Mouse (Mus musculus): ENCODE data around the gene Cbln3. TPM values are rescaled to one million over a fixed set of nuclear protein-coding genes. Genes with fewer than 3 reads are reported as not detected.

The Cbln3 gene
- total RNA-seq, 2 experiments from 2014 or later: 0.62 to 0.65 TPM

- DNase-seq: no peak
Measured at GRCm38 (mm10) chr14:55845506-55846294, 38.5 kb downstream of the Cbln3 start.

GRCm38 (mm10) chr14:55842794-55843193 is 41.4 kb downstream of the Cbln3 start:
- no peak for DNase-seq

GRCm38 (mm10) chr14:55840853-55841366 is 43.3 kb downstream of the Cbln3 start:
- DNase-seq: no peak

GRCm38 (mm10) chr14:55838740-55839139 is 45.5 kb downstream of the Cbln3 start:
- DNase-seq: no peak

GRCm38 (mm10) chr14:55838312-55838711 is 45.9 kb downstream of the Cbln3 start:
- no peak for DNase-seq

- DNase-seq: no peak
Measured at GRCm38 (mm10) chr14:55834808-55835533, 49.2 kb downstream of the Cbln3 start.

GRCm38 (mm10) chr14:55833126-55833525 is 51.1 kb downstream of the Cbln3 start:
- no peak for DNase-seq

- no peak for DNase-seq
Measured at GRCm38 (mm10) chr14:55830331-55830730, 53.9 kb downstream of the Cbln3 start.

- no peak for DNase-seq
Measured at GRCm38 (mm10) chr14:55829854-55830253, 54.3 kb downstream of the Cbln3 start.

Other genes starting within 250 kb of the Cbln3 start
- 10 to 100 TPM; 64.6 to 67.1 TPM for gene Ipo4, start 248.4 kb downstream of the Cbln3 start, total RNA-seq (2021)
- gene Gm49378, start 246.5 kb downstream of the Cbln3 start, total RNA-seq (2021): 1 to 10 TPM; 3.7 to 4.3 TPM
- gene Tm9sf1, start 240.6 kb downstream of the Cbln3 start, total RNA-seq (2021): 10 to 100 TPM; 60.1 to 72.3 TPM
- gene Tssk4, start 234.2 kb downstream of the Cbln3 start, total RNA-seq (2021): 1 to 10 TPM; 1.1 to 1.2 TPM
- 10 to 100 TPM; 63.2 to 66.7 TPM for gene Mdp1, start 223.9 kb downstream of the Cbln3 start, total RNA-seq (2021)
- gene Gmpr2, start 212.5 kb downstream of the Cbln3 start, total RNA-seq (2021): 10 to 100 TPM; 16.6 to 21.0 TPM
- gene Nedd8, start 212.3 kb downstream of the Cbln3 start, total RNA-seq (2021): 100 to 1,000 TPM; 296 to 328 TPM
- 10 to 100 TPM; 23.4 to 25.7 TPM for gene Tinf2, start 202.6 kb downstream of the Cbln3 start, total RNA-seq (2021)
- gene Tgm1, start 170.5 kb downstream of the Cbln3 start, total RNA-seq (2021): under 1 TPM; 0.20 to 0.50 TPM
- gene Rabggta, start 162.1 kb downstream of the Cbln3 start, total RNA-seq (2021): 10 to 100 TPM; 13.1 to 13.9 TPM
- 10 to 100 TPM; 46.0 to 51.4 TPM for gene Dhrs1, start 138.7 kb downstream of the Cbln3 start, total RNA-seq (2021)
- 10 to 100 TPM; 17.8 to 18.3 TPM for gene Nop9, start 138.7 kb downstream of the Cbln3 start, total RNA-seq (2021)
- gene Cideb, start 125.9 kb downstream of the Cbln3 start, total RNA-seq (2021): 1 to 10 TPM; 1.2 to 2.2 TPM
- under 1 TPM; 0.11 to 0.26 TPM for gene Ltb4r2, start 123.0 kb downstream of the Cbln3 start, total RNA-seq (2021)
- gene Ltb4r1, start 118.4 kb downstream of the Cbln3 start, total RNA-seq (2021): under 1 TPM; 0.50 TPM
- gene Adcy4, start 100.3 kb downstream of the Cbln3 start, total RNA-seq (2021): 10 to 100 TPM; 18.9 to 22.3 TPM
- 10 to 100 TPM; 10.6 to 14.0 TPM for gene Ripk3, start 95.5 kb downstream of the Cbln3 start, total RNA-seq (2021)
- 10 to 100 TPM; 12.7 to 13.3 TPM for gene Nfatc4, start 61.2 kb downstream of the Cbln3 start, total RNA-seq (2021)
- gene Nynrin, start 30.4 kb downstream of the Cbln3 start, total RNA-seq (2021): 10 to 100 TPM; 36.0 to 36.3 TPM
- gene Khnyn, start 555 bp upstream of the Cbln3 start, total RNA-seq (2021): 10 to 100 TPM; 11.6 to 12.0 TPM
- 10 to 100 TPM; 57.0 to 61.3 TPM for gene Sdr39u1, start 15.9 kb upstream of the Cbln3 start, total RNA-seq (2021)
- gene Cma1, start 60.3 kb upstream of the Cbln3 start, total RNA-seq (2021): 10 to 100 TPM; 10.1 to 12.1 TPM
- under 1 TPM; 0.33 to 0.43 TPM for gene Cma2, start 66.6 kb upstream of the Cbln3 start, total RNA-seq (2021)
- not detected for gene Mcpt1, start 133.6 kb upstream of the Cbln3 start, total RNA-seq (2021)
- gene Mcpt9, start 146.1 kb upstream of the Cbln3 start, total RNA-seq (2021): not detected
- gene Mcpt2, start 157.6 kb upstream of the Cbln3 start, total RNA-seq (2021): under 1 TPM; 0.43 TPM
- 1 to 10 TPM; 3.0 to 3.8 TPM for gene Mcpt4, start 177.9 kb upstream of the Cbln3 start, total RNA-seq (2021)
- gene Mcpt8, start 200.9 kb upstream of the Cbln3 start, total RNA-seq (2021): not detected
- gene Ctsg, start 218.2 kb upstream of the Cbln3 start, total RNA-seq (2021): not detected
- not detected for gene Gzme, start 236.2 kb upstream of the Cbln3 start, total RNA-seq (2021)
- gene Gzmd, start 248.2 kb upstream of the Cbln3 start, total RNA-seq (2021): not detected

All from heart, postnatal 4 days (tissue).